Mouse (Mus musculus) forebrain, embryonic 12.5 days (tissue): ENCODE results near the gene Rad18. TPM values are rescaled to one million over a fixed set of nuclear protein-coding genes. Genes with fewer than 3 reads are reported as not detected.

ENCODE experiments used
- ATAC-seq: fragments of 200-750 bp; cut with Nextera tagmentation; 2 replicates; pipeline ENCODE4 v1.8.0; 2017; ENCODE audit warnings: moderate TSS enrichment; ENCODE audit not compliant: low FRiP score
- H3K27ac ChIP-seq: fragments of 300-500 bp; sonication (generic); 2 replicates; pipeline ENCODE4 v1.5.1; 2016; ENCODE audit warnings: mild to moderate bottlenecking
- H3K27me3 ChIP-seq: fragments of 300-500 bp; sonication (generic); 2 replicates; pipeline ENCODE4 v1.6.1; 2016; ENCODE audit warnings: mild to moderate bottlenecking
- H3K36me3 ChIP-seq: fragments of 300-500 bp; sonication (generic); replicated peaks from 2 replicates; pipeline ENCODE4 v1.6.1; 2016; ENCODE audit warnings: mild to moderate bottlenecking
- H3K4me1 ChIP-seq: fragments of 300-500 bp; sonication (generic); 2 replicates; pipeline ENCODE4 v1.6.1; 2016
- H3K4me2 ChIP-seq: fragments of 300-500 bp; sonication (generic); 2 replicates; pipeline ENCODE4 v1.6.1; 2016; ENCODE audit warnings: mild to moderate bottlenecking, moderate library complexity
- H3K4me3 ChIP-seq: fragments of 300-500 bp; sonication (generic); replicated peaks from 2 replicates; pipeline ENCODE4 v1.5.1; 2016; ENCODE audit warnings: mild to moderate bottlenecking
- H3K9ac ChIP-seq: fragments of 300-500 bp; sonication (generic); 2 replicates; pipeline ENCODE4 v1.6.1; 2016; ENCODE audit warnings: mild to moderate bottlenecking
- H3K9me3 ChIP-seq: fragments of 300-500 bp; sonication (generic); 2 replicates; pipeline ENCODE4 v1.6.1; 2016
- WGBS: fragments of 180-500 bp; shearing (Covaris S2); methylation state at CpG from one replicate; pipeline ENCODE4 v1.1.7; 2016; 5-methylcytosine and 5-hydroxymethylcytosine counted together
- polyA plus RNA-seq: library from polyadenylated mRNA; unstranded; fragments of >200 nt; fragmentation: Nextera tagmentation; extraction: Ambion mirVana; gene quantifications from 2 replicates; pipeline ENCODE4 v1.2.1, GENCODE M21; 2016

Gene Rad18
- 42.4 and 47.8 TPM in 2 replicates for polyA plus RNA-seq

GRCm38 (mm10) chr6:112696056-112696950 is at the start of gene Rad18:
Gene Rad18 (minus strand): TSS chr6:112696686.
- H3K9me3 ChIP-seq, result no peaks in the 10 kb centered on the region
- H3K4me1 ChIP-seq, result peaks cover 14% of the 10 kb centered on the region; the same call in 1 of the 2 replicates
- peak within 1 kb of the TSS; percentile 79 for H3K4me2 ChIP-seq
- H3K9ac ChIP-seq, result peak within 1 kb of the TSS; percentile 71
- peak within 1 kb of the TSS; percentile 56; the same call in 1 of the 2 replicates for H3K27ac ChIP-seq
- peak; percentile 94 for ATAC-seq
- H3K4me3 ChIP-seq, result peak within 1 kb of the TSS; percentile 85
- under 1% methylated on average over 77 of the region's 77 CpGs for WGBS
- H3K36me3 ChIP-seq, result 0 out of 2 replicates have a peak, but pooled peaks cover 5% of the 10 kb centered on the region
- 0 out of 2 replicates have a peak, but pooled peaks cover 4% of the 10 kb centered on the region for H3K27me3 ChIP-seq

- whole genome bisulfite sequencing, result 91% methylated on average over 2 of the region's 2 CpGs
- Histone ChIP-seq H3K27ac (no peak overlapping the region), H3K27me3 (no peaks in the 10 kb centered on the region), H3K36me3 (peaks cover 96% of the 10 kb centered on the region), H3K4me3 (no peak overlapping the region), H3K9ac (no peak overlapping the region), H3K9me3 (no peaks in the 10 kb centered on the region), H3K4me1 (no peaks in the 10 kb centered on the region), H3K4me2 (no peak overlapping the region)
- ATAC-seq, result no peak
Measured at GRCm38 (mm10) chr6:112742297-112742696, 45.8 kb upstream of the Rad18 start.

- WGBS, result 93% methylated on average over 5 of the region's 5 CpGs
- Histone ChIP-seq H3K9me3 (no peaks in the 10 kb centered on the region), H3K4me2 (no peak overlapping the region), H3K36me3 (peaks cover 94% of the 10 kb centered on the region), H3K27ac (no peak overlapping the region), H3K27me3 (no peaks in the 10 kb centered on the region), H3K4me1 (no peaks in the 10 kb centered on the region), H3K9ac (no peak overlapping the region), H3K4me3 (no peak overlapping the region)
- no peak for ATAC-seq
Measured at GRCm38 (mm10) chr6:112741766-112742165, 45.3 kb upstream of the Rad18 start.

GRCm38 (mm10) chr6:112739635-112740034 is 43.1 kb upstream of the Rad18 start:
- no peak for ATAC-seq
- WGBS, result 97% methylated on average over 3 of the region's 3 CpGs

GRCm38 (mm10) chr6:112738924-112739323 is 42.4 kb upstream of the Rad18 start:
- Histone ChIP-seq H3K4me1 (no peaks in the 10 kb centered on the region; the same call in 1 of the 2 replicates), H3K36me3 (peaks cover 93% of the 10 kb centered on the region), H3K4me3 (no peak overlapping the region), H3K4me2 (no peak overlapping the region), H3K27me3 (no peaks in the 10 kb centered on the region), H3K27ac (no peak overlapping the region), H3K9ac (no peak overlapping the region), H3K9me3 (no peaks in the 10 kb centered on the region)
- ATAC-seq, result no peak
- WGBS, result 92% methylated on average over 6 of the region's 6 CpGs

More at GRCm38 (mm10) chr6:112739635-112740034, 43.1 kb upstream of the Rad18 start:
- H3K27me3 ChIP-seq, result no peaks in the 10 kb centered on the region
- peaks cover 94% of the 10 kb centered on the region for H3K36me3 ChIP-seq
- H3K9ac ChIP-seq, result no peak overlapping the region
- no peaks in the 10 kb centered on the region; the same call in 1 of the 2 replicates for H3K4me1 ChIP-seq
- no peaks in the 10 kb centered on the region for H3K9me3 ChIP-seq
- no peak overlapping the region for H3K4me2 ChIP-seq
- H3K27ac ChIP-seq, result no peak overlapping the region
- H3K4me3 ChIP-seq, result no peak overlapping the region

- no peak overlapping the region for H3K27ac ChIP-seq
- H3K4me1 ChIP-seq, result no peaks in the 10 kb centered on the region; the same call in 1 of the 2 replicates
- no peak overlapping the region for H3K4me3 ChIP-seq
- no peak overlapping the region for H3K9ac ChIP-seq
- peaks cover 93% of the 10 kb centered on the region for H3K36me3 ChIP-seq
- ATAC-seq, result no peak
- WGBS, result 92% methylated on average over 3 of the region's 3 CpGs
- no peaks in the 10 kb centered on the region for H3K27me3 ChIP-seq
- no peak overlapping the region for H3K4me2 ChIP-seq
- 0 out of 2 replicates have a peak, but pooled peaks cover under 1% of the 10 kb centered on the region for H3K9me3 ChIP-seq
Measured at GRCm38 (mm10) chr6:112736471-112736870, 40.0 kb upstream of the Rad18 start.

GRCm38 (mm10) chr6:112735054-112735453 is 38.6 kb upstream of the Rad18 start:
- H3K9me3 ChIP-seq, result 0 out of 2 replicates have a peak, but pooled peaks cover 3% of the 10 kb centered on the region
- no peak overlapping the region for H3K27ac ChIP-seq
- no peak overlapping the region for H3K4me2 ChIP-seq
- ATAC-seq, result no peak
- H3K4me3 ChIP-seq, result no peak overlapping the region
- H3K27me3 ChIP-seq, result no peaks in the 10 kb centered on the region
- no peak overlapping the region for H3K9ac ChIP-seq
- peaks cover 1% of the 10 kb centered on the region; the same call in 1 of the 2 replicates for H3K4me1 ChIP-seq
- 75% methylated on average over 2 of the region's 2 CpGs for WGBS
- peaks cover 93% of the 10 kb centered on the region for H3K36me3 ChIP-seq

- ATAC-seq, result no peak
- no peak overlapping the region for H3K4me3 ChIP-seq
Measured at GRCm38 (mm10) chr6:112733942-112734341, 37.5 kb upstream of the Rad18 start.

GRCm38 (mm10) chr6:112732434-112732833 is 35.9 kb upstream of the Rad18 start:
- no peak overlapping the region for H3K27ac ChIP-seq
- no peak for ATAC-seq
- peaks cover 22% of the 10 kb centered on the region for H3K4me1 ChIP-seq
- no peaks in the 10 kb centered on the region for H3K27me3 ChIP-seq
- H3K4me3 ChIP-seq, result no peak overlapping the region
- 0 out of 2 replicates have a peak, but pooled peaks cover 3% of the 10 kb centered on the region for H3K9me3 ChIP-seq
- no peak overlapping the region for H3K4me2 ChIP-seq
- peaks cover 84% of the 10 kb centered on the region for H3K36me3 ChIP-seq
- no peak overlapping the region for H3K9ac ChIP-seq
- whole genome bisulfite sequencing, result 94% methylated on average over 3 of the region's 3 CpGs

More at GRCm38 (mm10) chr6:112733942-112734341, 37.5 kb upstream of the Rad18 start:
- 85% methylated on average over 5 of the region's 5 CpGs for WGBS
- no peak overlapping the region for H3K4me2 ChIP-seq
- peaks cover 90% of the 10 kb centered on the region for H3K36me3 ChIP-seq
- no peak overlapping the region for H3K27ac ChIP-seq
- H3K4me1 ChIP-seq, result peaks cover 13% of the 10 kb centered on the region
- H3K27me3 ChIP-seq, result no peaks in the 10 kb centered on the region
- no peak overlapping the region for H3K9ac ChIP-seq
- 0 out of 2 replicates have a peak, but pooled peaks cover 3% of the 10 kb centered on the region for H3K9me3 ChIP-seq

GRCm38 (mm10) chr6:112731386-112731785 is 34.9 kb upstream of the Rad18 start:
- WGBS, result 94% methylated on average over 10 of the region's 10 CpGs
- 0 out of 2 replicates have a peak, but pooled peaks cover 3% of the 10 kb centered on the region for H3K9me3 ChIP-seq
- H3K4me3 ChIP-seq, result no peak overlapping the region
- H3K4me1 ChIP-seq, result peaks cover 22% of the 10 kb centered on the region
- H3K27me3 ChIP-seq, result no peaks in the 10 kb centered on the region
- no peak overlapping the region for H3K4me2 ChIP-seq
- no peak for ATAC-seq
- H3K36me3 ChIP-seq, result peaks cover 87% of the 10 kb centered on the region
- no peak overlapping the region for H3K9ac ChIP-seq
- no peak overlapping the region for H3K27ac ChIP-seq

GRCm38 (mm10) chr6:112728760-112729422 is 32.4 kb upstream of the Rad18 start:
- 0 out of 2 replicates have a peak, but pooled peaks cover 3% of the 10 kb centered on the region for H3K9me3 ChIP-seq
- H3K4me3 ChIP-seq, result peak overlapping the region; percentile 19
- H3K27me3 ChIP-seq, result no peaks in the 10 kb centered on the region
- ATAC-seq, result peak; percentile 87
- H3K4me2 ChIP-seq, result peak overlapping the region; percentile 41
- H3K36me3 ChIP-seq, result peaks cover 87% of the 10 kb centered on the region
- H3K27ac ChIP-seq, result peak overlapping the region; percentile 76
- peaks cover 22% of the 10 kb centered on the region for H3K4me1 ChIP-seq
- peak overlapping the region; percentile 18; the same call in 1 of the 2 replicates for H3K9ac ChIP-seq
- WGBS, result 1% methylated on average over 17 of the region's 17 CpGs

- ATAC-seq, result no peak
- no peak overlapping the region for H3K4me3 ChIP-seq
- H3K4me2 ChIP-seq, result no peak overlapping the region
- H3K27ac ChIP-seq, result no peak overlapping the region
- H3K9ac ChIP-seq, result no peak overlapping the region
- peaks cover 81% of the 10 kb centered on the region for H3K36me3 ChIP-seq
- no peaks in the 10 kb centered on the region for H3K27me3 ChIP-seq
- no peaks in the 10 kb centered on the region for H3K9me3 ChIP-seq
- H3K4me1 ChIP-seq, result peaks cover 22% of the 10 kb centered on the region
- 92% methylated on average over 4 of the region's 4 CpGs for WGBS
Measured at GRCm38 (mm10) chr6:112725468-112725867, 29.0 kb upstream of the Rad18 start.
